Mouse (Mus musculus) gastrocnemius, adult 18-20 months (tissue): ENCODE results near the gene Porcn. TPM values are rescaled to one million over a fixed set of nuclear protein-coding genes. Genes with fewer than 3 reads are reported as not detected.

ENCODE experiments used
- DNase-seq: peaks from one replicate; pipeline ENCODE4 v3.0.0; 2021; ENCODE audit warnings: low spot score
- long read RNA-seq, 2 experiments: library from polyadenylated mRNA; stranded (forward); transcript quantifications; one replicate each; pipeline ENCODE4 v2.0.0; 2021
- total RNA-seq, 2 experiments: library from RNA; stranded (reverse); gene quantifications; 2 replicates each; pipeline ENCODE4 v1.2.3; 2021

The Porcn gene
- total RNA-seq = 1 to 10 TPM; 4.3 to 4.4 TPM
- long read RNA-seq, experiment 1, partial matches to known transcripts = 0 of 1 reads
- long read RNA-seq, experiment 1, other reads (novel, unspliced or antisense) = 1 of 1 reads
- long read RNA-seq, experiment 2, partial matches to known transcripts = 0 of 2 reads
- long read RNA-seq, experiment 2, other reads (novel, unspliced or antisense) = 2 of 2 reads

DNA sequence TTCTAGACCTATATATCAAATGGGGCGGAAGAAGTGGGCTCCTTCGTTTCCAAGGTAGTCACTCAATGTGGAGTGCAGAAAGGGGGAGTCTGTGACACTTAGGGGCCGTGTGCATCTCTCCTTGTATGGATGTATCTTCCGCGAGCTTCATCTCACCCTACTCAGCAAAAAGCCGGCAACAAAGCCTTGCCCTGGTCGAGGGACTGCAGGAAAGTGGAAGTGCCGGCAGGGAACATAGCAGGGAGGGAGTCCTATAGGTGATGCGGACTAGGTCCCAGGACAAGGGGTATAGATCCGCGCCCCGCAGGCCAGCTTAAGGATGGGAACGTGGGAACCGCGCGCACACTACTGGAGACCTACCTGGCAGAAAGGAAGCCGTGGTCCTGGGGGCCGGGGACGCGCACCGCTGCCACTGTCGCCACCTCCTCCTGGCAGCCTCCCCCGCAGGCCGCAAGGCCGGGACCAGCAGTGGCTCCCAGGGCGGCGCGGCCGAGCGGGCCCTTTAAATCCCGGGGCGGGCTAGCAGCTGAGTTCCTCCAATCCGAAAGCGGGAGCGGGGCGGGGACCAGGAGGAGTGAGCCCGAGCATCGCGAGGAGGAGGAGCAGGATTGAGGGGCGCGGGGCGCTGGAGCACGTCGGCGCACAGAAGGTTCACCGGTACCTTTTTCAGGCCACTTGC is at the start of gene Porcn:
Gene Porcn, minus strand, starts transcription at position 511 of the 679 bp plus-strand sequence.
- DNase-seq = peak; percentile 84

DNA sequence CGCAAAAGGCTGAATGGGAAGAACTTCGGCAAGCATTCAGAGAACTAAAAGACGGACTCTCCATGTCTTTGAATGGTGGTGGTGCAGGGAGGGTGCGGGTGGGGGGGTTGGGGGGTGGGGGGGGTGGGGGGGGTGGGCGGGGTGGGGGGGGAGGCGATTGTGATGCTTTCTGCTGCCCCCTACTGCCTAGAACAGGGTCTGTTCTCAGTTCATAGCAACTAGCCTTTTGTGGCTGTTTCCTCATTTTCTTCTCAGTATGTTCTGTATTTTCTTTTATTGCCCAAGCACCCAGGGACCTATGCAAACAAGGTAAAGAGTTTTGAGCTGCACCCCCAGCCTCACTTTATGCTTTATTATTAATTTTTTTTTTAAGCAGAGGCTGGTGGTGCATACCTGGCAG is 49.5 kb upstream of the Porcn start:
- DNase-seq = no peak

DNA sequence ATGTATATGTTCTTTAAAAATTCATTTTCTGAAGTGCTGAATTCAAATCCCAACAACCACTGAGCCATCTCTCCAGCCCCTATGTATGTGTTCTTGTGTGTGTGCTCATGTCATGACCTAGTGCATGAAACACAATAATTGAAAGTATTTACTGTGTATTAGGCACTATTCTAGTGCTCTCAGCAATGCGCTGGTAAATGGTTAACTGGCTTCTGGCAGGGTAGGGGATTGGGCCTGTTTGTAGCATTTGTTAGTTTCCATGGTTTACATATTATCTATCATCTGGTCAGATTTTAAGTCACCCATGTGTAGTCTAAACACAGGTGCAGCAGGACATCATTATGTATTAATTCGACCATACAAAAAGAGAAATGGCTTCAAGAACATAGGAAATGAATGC is 47.4 kb upstream of the Porcn start:
- no peak for DNase-seq

DNA sequence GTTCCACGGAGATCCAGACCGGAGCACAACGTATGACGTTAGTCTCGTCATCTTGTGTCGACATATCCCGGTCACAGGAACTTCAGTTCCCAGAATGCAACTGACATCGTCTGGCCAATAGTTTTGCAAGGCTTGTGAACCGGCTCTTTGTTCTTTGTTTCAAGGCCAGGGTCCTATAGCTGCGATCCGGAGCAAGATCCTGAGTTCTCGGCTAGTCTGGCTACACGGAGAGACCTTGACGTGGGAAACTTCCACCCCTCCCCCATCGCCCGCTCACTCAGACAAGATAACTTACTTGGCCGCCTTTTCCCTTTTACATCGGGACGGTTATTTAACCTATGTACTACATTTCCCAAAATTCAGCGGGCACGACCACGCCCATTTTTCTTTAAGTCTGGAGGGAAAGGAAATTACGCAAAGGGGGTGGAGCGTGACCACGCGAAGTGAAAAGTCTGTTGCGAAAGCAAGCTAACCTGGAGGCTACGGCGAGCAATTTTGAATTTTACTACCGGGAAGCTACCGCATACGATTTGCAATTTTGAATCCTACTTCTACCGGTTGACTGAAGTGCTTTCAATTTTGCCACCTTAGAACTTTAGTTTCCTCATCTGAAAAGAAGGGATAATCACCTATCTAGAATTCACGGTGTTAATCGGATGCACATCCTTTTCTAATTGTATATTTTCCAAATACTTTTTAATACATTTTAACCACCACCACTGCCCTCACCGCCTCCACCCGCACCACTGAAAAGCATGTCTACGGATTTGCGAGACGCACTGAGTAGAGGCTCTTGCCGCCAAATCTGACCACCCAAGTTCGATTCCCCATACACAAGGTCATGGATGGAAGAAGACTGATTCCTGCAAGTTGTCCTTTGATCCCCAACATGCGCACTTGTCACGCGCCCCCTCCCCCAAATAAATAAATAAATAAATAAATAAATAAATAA is 46.3 kb upstream of the Porcn start, which contains the start of gene Ftsj1:
Gene Ftsj1, minus strand, starts transcription at position 73 of the 952 bp plus-strand sequence.
- DNase-seq = peak; percentile 85

DNA sequence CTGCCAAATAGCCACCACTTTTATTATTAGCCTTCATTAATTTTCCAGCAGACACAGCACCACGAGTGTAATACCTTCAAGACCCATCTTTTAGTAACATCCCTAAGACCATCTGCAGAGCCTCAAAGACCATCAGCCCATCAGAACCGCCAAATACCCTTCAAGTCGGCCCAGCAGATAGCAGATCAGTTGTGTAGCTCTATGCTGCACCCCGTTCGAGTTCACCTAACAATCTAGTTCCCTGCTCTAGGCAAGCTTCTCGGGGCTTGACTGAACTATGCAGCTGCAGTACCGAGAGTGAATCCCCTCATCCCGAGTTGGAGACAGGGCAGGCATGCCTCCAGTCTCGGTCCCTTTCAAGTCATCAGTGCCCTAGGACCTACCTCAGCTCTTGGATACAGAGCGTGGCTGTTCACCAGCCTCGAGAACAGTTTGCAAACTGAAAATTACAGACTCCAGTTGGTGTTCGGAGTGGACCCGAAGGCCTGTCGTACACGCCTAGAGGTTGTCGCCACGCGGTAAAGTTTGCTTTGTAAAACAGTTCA is 45.5 kb upstream of the Porcn start:
- peak; percentile 1 for DNase-seq

DNA sequence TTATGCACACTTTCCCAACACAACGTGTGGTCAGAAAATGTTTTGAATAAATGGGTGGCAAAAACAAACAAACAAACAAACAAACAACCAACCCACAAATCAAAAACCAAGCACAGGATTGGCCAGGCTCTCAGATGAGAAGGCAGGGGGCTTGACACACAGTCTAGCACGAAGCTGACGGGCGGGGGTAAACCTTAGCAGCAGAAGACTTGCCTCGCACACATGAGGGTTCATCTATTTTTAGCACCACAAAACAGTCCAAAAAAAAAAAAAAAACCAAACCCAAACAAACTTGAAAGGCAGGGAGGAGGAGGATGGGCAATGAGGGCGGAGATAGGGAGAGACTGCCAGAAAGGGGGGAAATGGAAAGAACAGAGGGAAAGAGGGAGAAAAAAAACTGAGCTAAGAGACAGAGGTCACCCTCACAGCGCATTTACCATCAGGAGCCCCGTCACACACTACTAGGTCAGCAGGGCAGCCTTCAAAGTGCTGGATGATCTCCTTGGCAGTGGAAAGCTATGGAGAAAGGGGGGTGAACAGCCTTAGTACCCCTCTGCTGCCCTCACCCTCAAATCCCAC is 42.3 kb upstream of the Porcn start:
- DNase-seq = no peak

DNA sequence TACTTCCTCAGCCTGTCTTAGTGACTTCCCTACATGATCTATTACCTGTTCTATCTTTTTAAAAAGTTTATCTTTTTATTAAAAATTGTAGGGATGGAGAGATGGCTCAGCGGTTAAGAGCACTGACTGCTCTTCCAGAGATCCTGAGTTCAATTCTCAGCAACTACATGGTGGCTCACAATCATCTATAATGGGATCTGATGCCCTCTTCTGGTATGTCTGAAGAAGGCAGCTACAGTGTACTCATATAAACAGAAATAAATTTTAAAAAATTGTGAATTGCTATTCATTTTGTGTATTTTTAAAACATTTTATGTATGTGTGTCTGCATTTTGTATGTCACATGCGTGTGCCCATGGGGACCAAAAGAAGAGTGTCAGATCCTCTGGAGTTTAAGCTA is 41.4 kb upstream of the Porcn start:
- no peak for DNase-seq

DNA sequence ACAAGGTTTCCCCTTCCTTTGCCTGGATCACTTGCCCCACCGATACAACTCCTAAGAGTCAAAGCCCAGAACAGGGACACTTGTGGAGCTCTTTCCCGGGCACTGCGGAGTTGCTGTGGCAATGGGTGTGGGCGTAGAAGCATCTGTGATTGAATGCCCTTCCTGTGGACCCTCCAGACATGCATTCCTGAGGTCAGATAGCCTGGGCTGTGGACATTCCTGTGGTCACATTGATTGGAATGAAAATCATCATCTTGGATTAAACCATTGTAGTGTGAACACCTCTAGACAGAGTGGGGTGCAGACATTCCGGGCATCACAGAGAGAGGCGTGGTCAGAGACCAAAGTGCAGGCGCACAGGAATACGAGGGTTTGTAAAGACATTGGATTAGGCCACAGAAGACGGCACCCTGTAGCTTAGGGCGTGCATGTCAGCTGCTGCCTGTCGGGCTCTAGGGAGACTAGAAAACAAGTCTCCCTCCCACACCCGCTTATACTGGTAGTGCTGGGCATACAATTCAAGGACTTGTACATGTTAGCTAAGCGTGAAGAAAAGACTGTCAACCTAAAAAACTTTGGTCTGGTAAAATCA is 32.6 kb upstream of the Porcn start:
- DNase-seq = no peak

DNA sequence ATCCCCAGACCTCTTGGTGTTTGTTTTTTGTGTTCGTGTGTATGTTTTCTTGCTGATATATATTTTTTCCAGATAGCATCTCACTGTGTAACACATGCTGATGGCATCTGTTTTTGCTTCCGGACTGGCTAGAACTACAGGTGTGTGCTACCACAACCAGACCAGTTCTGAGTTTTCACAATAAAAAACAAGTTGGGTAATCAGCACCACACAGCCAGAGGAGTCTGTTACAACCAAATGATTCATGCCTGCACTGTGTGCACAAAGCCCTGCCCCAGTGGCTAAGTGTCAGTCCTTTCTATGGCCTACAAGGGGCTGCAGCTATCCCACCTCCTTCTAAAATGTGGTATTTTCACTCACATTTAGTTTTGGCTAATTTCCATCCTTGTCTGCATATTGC is 30.4 kb upstream of the Porcn start:
- DNase-seq = no peak

DNA sequence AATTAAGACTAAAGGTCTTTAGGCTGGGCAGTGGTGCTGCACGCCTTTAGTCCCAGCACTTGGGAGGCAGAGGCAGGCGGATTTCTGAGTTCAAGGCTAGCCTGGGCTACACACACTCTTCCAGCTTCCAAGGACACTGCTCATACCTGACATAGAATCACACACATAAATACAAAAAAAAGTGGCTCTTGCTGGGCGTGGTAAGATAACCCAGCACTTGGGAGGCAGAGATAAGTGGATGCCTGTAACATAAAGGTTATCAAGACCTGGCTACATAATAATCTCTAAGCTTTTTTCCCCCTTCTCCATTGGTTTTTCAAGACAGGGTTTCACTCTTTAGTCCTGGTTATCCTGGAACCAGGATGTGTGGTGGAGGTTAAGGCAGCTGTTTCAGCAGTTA is 27.3 kb upstream of the Porcn start:
- DNase-seq = no peak

DNA sequence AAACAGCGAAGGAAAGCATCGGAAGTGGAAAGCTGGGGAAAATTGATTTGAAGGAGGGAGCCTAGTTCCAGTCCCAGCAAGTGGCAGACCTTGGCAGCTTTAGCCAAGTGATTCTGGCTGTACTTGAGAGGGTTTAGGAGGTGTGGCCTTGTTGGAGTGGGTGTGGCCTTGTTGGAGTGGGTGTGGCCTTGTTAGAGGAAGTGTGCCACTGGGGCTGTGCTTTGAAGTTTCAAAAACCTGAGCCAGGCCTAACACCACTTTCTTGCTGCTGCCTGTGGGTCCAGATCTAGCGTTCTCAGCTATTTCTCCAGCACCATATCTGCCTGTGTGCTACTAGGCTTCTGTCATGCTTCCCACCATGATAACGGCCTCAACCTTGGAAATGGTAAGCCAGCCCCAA is 23.9 kb upstream of the Porcn start:
- no peak for DNase-seq

DNA sequence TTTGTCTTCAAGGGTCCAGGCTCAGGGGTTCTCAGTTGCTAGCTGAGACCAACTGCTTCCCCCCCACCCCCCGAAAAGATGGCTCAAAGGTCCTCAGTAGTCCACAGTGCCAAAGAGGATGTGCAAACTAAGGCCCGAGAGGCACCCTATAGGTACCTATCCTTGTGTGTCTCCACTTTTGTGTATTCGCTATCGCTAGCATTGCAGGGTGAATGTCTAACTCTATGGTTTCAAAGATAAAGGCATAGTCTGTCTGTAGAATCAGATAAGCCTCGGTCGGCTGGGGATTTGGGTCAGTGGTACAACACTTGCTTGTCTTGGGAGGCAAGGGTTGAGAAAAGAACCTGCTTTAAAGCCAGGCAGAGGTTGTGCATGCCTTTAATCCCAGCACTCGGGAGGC is 17.1 kb upstream of the Porcn start:
- no peak for DNase-seq

DNA sequence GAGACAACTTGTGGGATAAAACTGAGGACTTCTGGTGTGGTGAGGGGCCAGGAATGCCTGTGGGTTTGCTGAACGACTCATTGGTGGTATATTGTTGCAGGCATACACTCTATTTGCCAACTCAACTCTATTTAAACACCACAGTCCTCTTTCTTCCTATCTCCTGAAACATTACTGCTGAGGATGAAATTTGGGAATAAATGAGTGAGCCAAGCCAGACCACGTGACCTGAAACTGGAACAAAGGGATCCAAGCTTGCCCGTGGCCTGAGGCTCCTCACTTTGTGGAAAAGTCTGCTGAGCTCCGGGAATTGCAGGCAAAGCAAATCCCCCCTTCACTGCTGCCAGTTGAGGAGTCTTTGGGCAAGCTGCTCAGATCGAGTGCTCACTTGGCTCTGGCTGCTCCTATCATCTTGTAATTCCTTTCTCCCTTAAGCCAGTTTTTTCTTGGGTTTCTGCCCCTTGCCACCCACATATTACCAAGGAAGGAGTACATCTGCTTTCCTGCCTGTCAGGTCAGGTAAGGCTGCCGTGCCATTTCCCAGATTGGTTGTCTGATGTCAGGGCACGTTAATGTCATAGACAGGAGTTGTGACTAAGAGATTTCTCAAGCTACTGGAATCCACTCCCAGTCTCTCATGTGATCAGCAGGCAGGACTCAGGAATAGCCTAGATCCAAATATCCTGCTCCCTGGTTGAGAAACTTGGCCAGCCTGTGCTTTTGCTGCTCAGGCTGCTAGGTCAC is 16.5 kb upstream of the Porcn start:
- DNase-seq = peak; percentile 2

DNA sequence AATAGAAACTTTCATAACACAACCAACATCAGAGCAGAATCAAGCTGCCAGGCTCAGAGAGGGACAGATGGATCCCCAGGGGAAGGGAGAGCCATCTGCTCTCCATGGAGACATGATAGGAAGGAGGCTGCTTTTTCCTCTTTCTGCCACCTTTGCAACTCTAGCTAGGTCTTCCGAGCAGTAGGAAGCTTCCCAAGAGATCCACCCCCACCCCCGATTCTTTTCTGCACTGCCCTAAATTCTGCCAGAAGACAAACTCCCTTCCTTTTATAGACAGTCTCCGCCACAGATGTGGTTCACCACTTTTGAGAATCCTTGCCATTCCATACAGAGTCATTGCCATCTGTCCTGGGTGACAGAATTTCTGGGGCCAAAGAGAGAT is 16.0 kb upstream of the Porcn start:
- DNase-seq = no peak

DNA sequence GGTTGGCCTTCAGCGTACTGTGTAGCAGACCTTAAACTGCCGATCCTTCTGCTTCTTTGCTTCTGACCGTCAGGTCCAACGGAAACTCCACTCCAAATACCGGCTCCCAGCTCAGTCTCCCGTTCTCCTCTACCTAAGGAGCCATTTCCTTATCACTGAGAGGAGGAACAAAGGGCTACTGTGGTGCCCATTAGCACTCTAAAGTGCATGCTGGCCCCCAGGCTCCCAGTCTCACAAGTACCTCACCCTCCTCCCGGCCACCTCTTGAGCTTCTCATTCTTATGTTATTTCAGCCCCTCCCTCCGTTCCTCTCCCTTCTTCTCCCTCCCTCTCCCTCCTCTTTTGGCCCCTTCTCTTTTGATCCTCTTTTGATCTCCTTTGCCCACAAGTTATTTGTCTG is 13.3 kb upstream of the Porcn start:
- DNase-seq = no peak

DNA sequence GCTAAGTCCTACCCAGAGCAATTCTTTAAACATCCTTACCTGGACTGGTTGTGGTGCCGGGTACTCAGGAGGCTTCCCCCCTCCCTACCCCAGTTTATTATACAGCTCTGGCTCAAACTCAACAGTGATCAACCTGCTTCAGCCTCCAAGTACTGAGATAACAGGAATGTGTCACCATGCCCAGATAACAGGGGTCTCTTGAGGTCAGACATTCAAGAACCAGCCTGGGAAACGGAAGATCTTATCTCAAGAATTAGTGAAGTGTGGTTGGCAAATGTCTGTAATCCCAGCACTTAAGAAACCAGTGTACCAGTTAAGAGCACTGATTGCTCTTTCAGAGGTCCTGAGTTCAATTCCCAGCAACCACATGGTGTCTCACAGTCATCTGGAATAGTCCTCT is 11.8 kb upstream of the Porcn start:
- DNase-seq = no peak

DNA sequence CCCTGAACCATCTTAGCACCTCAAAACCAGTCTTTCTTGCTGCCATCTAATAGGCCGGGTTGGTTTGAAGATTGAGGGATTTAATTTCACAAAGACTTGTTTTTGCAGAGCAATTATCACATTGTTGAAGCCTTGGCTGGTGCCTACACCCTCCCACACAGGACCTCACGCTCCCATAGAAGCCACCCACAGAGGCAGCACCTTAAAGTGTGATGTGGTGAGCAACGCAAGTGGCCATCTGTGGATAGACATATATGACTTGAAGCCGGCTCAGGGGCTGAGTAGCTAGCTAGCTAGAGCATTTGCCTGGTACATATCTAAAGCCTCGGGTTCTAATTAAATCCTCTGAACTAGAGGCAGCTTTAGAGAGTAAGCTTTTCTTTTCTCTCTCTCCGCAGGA is 11.1 kb upstream of the Porcn start:
- DNase-seq = no peak

DNA sequence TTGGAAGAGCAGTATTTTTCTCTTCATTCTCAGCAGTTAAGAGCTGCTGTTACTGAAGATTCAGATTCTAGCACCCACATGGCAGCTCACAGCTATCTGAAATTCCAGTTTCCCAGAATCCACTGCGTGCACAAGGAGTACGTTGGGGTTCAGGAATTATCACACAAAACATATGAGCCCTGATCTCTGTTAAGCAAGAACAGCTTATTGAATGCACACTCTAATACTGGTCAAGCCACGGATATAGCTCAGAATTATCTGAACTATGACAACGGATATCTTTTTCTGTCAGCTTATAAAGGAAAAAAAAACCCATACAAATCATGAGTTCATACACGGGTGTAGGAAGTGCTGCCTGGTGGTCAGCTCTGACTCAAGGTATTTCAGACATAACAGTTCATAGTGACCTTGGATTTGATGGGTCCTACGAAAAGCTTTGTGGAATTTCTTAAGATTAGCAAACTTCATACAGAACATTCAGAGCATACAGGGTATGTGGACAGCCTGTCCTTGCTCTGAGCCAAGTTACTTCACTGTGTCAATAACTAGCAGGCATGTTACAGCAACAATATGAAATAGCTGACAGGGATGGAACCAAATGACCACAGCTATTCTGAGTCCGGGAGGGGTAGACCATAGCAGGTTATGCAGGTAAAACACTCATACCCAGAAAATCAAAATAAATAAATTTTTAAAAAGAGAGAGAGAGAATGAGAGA is 5.3 kb upstream of the Porcn start:
- DNase-seq = no peak

DNA sequence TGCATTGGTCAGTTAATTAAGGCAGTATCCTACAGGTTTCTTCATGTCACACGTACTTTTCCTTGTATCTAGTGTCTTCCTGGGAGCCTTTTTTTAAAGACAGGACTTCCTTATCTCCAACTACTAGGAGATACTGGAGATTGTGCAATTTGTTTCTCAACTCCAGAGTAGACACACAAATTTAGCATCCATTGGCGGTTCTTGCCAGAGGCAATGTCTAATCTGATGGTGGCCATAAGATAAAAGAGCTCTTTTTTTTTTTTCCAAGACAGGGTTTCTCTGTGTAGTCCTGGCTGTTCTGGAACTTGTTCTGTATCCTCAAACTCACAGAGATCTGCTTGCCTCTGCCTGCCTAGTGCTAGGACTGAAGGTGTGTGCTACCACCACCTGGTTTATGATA is 3.4 kb upstream of the Porcn start:
- no peak for DNase-seq

DNA sequence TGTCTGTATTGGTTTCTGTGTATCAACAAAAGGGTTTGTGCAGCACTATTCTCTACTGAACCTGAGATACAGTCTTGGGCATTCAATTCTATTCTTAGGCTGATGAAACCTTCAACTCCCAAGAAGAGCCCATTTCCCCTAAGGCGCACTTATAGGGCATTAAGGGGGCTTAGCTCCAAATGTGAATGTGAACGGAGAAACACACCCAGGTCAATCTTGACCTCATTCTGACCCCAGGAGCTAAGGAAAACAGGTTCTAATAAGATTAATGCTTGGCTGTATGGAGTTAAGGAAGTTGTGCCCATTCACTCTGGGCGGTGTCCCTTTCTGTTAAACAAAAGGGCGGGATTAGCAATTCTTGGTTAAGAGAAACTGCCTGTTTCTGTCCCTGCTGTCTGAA is 899 bp upstream of the Porcn start:
- no peak for DNase-seq
